Mouse (Mus musculus): ENCODE results near the gene Clcnkb.

GRCm38 (mm10) chr4:141460481-141460880 is 44.7 kb upstream of the Clcnkb start:
- TF ChIP-seq ZNF384 (IDR thresholded peaks at IDR 0.05; ENCODE audit: low read depth, low read length) (no peak), ZMIZ1 (IDR thresholded peaks at IDR 0.05; ENCODE audit: low read depth, low read length) (no peak), USF1 (IDR thresholded peaks at IDR 0.05; ENCODE audit: low read depth, low read length) (no peak), E2F4 (IDR thresholded peaks at IDR 0.05; ENCODE audit: insufficient replicate concordance, low read depth, low read length) (no peak), EP300 (IDR thresholded peaks at IDR 0.05; ENCODE audit: low read length) (no peak), TBP (conservative IDR thresholded peaks at IDR 0.05; ENCODE audit: low read depth, low read length) (no peak), POLR2AphosphoS2 (IDR thresholded peaks at IDR 0.05; ENCODE audit: low read depth, low read length) (no peak), RAD21 (IDR thresholded peaks at IDR 0.05; ENCODE audit: low read depth, low read length) (no peak), ZKSCAN1 (IDR thresholded peaks at IDR 0.05; ENCODE audit: borderline replicate concordance, low read depth, low read length) (no peak), CHD2 (IDR thresholded peaks at IDR 0.05; ENCODE audit: low read length) (no peak)

Measured in CH12.LX (cell line).